Mouse (Mus musculus) cerebellum, postnatal 10 days (tissue): ENCODE data around the gene Fn3krp.

Experiments used
- DNase-seq, 2 experiments: peaks; one replicate each; pipeline ENCODE4 v3.0.0; 2021; ENCODE audit warnings: mixed read lengths in 2 of 2

Fn3krp gene

DNA sequence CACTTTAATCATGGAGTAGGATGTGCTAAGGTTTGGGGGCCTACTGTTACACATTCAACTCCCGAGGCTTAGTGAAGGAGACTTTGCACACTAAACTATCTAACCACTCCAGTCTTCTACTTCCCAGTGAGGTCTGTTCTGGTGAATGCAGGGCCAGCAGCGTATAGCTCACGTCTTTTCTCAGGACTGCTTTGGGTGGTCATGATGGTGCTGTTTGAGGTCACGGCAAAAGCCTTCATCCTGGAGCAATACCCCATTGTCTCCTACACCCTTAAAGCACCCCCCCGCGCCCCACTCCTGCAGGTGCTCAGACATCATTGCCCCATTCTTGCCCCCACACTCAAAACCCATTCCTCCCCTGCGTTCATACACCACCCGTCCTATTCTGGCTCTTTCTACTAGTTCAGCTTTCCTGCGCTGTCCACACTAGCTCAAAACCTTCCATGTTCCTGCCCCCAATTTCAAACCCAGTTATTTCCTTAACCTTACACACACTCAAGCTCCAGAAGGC lies 30.1 kb downstream of the Fn3krp start:
- DNase-seq = peak in 1 of 2 experiments; percentile 43

DNA sequence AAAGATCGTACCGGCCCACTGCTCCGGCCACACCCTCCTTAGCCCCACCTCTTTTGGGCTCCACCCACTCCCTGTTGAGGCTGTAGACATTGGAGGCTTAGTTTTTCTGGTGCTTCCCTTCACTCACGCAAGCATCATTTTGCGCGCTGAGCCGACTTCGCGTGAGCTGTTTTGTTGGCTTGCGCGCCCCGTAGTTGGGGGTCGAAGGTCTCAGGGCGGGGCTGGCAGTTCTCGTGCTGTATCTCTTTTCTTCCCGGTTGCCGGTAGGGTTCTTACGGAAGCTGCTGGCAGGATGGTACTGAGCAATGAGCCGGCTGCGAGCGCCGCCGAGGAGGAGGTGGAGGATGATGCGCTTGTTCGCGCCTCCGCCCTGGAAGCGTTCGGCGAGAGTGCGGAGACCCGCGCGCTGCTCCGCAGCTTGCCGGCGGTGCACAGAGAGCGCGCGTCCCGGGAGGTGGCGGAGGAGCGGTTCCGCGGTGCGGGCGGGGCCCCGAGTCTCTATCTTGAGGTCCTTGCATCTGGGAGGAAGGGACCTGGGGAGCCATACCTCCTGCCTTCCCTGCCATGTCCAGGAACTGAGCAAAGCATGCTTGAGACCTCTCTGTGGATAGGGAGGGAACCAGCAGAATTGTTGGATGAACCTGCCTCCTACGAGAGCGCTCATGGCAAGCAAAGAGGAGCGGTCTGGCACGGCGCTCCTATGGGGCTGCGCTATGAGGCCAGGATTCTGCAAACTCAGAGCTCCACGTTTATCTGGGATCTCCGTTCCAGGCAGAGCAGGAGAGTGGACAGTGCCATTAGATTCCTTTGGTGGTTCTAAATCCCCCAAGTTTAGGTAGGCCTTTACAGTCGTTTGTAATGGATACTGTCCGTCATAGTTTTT lies 30.8 kb downstream of the Fn3krp start, which contains the start of gene Tbcd:
Tbcd (plus strand) TSS at position 197 of the 883 bp plus-strand sequence.
- peak; percentile 96 to 98 for DNase-seq

DNA sequence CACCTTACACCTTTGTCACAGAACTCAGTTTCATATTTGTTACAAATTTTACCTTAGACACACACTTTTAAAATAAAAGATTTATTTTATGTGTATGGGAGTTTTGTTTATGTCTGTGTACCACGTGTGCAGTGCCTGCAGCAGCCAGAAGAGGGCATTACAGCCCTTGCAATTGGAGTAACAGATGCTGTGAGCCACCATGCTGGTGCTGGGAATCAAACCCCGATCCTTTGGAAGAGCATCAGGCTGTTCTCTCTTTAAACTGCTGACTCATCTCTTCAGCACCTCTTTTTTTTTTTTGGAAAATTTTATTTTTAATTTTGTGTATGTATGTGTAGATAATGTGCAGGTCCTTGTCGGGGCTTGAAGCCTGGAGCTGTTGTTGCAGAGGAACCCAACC lies 36.7 kb downstream of the Fn3krp start:
- no peak for DNase-seq

DNA sequence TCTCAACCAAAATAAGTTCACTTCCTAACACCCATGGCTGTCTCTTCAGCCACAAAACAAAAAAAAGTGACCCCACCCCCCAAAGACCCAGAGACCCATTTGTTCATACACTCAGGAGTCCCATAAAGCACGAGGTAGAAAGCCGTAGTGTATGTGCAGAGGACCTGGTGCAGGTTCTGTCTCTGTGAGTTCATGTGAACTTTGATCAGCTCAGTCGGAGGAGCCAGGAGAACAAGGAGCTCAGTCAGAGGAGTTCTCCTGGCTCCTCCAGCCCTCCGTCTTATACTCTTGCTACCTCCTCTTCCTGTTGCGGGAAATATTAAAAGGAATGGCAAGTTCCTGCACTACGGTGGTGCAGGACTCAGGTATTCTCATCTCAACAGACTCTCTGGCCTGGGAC lies 46.2 kb downstream of the Fn3krp start:
- no peak for DNase-seq

DNA sequence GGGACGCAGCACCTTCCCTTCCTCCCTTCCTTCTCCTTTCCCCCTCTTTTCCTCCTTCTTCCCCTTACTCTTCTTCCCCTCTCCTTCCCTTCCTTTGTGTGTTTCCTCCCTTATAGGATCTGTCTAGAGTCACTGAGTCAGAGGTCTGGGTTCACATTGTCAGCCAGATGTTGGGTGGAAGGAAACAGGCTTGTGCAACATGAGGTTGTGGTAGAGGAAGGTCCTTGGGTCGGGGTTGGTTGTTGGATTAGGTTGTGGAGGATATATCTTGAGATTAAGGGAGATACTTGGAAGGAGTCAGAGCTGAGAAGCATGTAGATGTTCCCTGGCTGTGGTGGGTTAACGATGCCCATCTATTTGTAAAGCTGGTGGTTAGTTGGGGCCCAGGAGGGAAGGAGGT lies 53.6 kb downstream of the Fn3krp start:
- no peak for DNase-seq

DNA sequence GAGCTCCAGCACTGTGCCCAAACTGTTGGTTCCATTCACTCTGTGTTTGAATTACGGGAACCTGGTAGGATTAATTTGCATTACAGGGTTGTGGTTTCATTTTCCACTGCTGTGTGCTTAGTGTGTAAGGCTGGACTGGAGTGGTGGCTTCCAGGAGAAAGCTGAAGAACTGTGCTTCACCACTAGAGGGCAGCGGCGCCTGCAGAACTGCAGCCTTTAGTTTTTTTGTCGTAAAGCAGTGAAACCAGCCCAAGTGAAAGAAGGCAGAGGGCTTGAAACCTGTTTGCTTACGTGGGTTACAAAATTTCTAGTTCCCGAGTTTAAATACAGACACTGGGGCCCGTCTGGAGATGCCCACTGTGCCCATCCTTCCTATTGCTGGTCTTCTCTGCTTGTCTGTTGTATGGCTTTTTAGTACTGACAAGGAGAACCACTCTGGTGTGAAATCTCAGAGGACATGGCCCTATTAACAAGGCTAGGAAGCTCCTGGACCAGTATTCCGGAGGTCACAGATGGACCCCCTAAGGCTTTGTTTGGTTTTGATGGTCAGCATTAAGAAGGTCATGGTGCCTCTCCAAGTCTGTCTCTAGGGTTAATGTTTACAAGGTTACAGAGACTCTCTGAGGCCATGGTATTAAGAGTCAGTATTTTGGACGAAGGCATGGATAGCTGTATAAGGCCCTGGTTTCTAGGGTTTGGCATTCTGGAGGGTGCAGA lies 54.7 kb downstream of the Fn3krp start:
- peak; percentile 88 to 92 for DNase-seq

DNA sequence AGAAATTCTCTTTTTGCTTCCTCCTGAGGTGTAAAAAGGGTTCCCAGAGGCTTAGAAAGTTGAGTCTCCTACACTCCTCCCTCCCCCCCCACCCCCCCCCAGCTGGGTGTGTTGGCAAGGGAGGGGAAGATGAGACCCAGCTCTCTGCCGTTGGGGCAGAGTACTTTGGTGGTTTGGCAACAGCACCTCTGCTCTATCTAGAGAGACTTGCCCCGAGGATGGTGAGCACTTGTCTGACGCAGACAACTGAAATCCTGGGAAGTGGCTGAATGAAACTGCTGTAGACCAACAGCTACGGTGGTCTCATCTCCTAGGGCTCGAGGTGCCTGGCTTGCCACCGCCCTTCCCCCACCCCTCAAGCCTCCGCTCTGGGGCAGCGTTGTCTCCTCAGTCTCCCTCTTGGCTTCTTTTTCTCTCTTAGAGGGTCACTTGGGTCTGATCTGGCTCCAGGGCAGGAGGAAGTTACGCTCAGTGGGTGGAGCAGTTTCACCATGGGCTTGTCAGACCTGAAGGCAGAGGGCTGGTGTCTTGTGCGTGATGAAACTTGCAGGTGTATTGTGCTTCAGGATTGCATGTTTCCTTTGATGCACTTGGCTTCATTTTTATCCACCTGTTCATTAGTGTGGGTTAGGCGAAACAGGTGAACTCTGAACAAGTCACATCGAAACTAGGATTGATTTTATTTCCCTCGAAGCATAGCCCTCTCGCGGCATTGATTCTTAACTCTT lies 58.4 kb downstream of the Fn3krp start:
- no peak for DNase-seq
